Mouse (Mus musculus) embryo, embryonic 9.5 days (tissue): ENCODE results near the gene Tas2r135.

Experiments
- DNase-seq: peaks from one replicate; pipeline ENCODE4 v3.0.0-alpha.2; 2017; ENCODE audit errors: extremely low spot score

Gene Tas2r135

GRCm38 (mm10) chr6:42434446-42434845, 29.2 kb downstream of the Tas2r135 start, which contains the start of gene Tas2r126:
Gene Tas2r126, plus strand, starts transcription at chr6:42434535.
- no peak for DNase-seq

DNA sequence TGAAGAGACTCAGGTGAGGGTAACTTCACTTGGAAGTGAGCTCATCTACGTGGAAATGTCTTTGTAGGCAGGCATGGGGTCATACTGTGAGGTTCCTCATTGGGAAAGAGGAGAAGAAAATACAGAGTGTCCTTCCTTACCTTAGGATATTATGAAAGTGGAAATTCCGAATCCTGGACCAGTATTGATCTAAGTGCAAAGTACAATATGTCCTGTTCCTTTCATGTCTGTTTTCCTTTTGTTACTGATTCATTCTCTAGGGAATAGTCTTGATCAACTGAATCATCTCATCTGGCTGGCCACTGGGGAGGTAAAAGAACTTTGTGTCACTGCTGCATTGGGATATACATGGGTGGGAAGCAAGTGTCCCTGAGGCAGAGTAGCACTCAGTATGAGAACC, 30.3 kb downstream of the Tas2r135 start:
- DNase-seq, result no peak

DNA sequence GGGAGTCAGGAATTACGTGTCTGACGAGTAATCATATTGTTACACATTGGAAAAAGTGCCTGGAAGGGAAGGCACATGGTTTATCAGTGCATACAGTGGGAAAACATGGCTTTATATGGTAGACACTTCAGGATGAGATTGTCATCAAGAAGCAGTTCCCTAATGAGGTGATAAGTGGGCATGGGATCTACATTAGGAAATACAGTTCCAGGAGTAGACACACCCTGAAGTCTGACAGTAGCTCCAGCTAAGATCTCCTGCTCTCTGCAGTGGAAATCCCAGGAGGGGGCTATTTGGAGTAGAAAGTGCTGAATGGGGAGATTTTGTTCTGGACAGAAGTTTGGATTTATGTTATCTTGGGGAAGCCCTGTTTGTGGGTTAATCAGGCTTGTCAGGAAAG, 36.2 kb downstream of the Tas2r135 start:
- no peak for DNase-seq

GRCm38 (mm10) chr6:42444491-42444890, 39.3 kb downstream of the Tas2r135 start:
- DNase-seq, result no peak

DNA sequence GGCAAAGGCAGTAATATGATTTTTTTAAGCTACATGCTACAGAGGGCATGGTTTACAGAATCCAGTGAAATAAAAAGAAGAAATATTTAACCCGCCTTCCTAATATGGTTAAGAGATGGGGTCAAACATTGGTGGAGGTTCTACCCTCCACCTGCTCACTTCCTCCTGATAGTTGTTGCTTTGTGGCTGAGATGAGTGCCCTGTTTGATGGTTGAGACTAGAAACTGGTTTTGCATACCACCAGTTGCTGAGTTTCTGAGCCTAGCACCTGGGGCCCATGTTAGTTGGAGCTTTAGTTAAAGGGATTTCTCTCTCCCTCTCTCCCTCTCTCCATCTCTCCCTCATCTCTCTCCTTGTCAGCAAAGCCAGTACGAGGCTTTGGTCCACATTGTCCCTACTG, 42.1 kb downstream of the Tas2r135 start:
- no peak for DNase-seq
